Mouse (Mus musculus) layer of hippocampus, postnatal 10 days (tissue): Measurements from ENCODE around the gene Lfng. TPM values are rescaled to one million over a fixed set of nuclear protein-coding genes. Genes with fewer than 3 reads are reported as not detected.

Experiments used
- DNase-seq, 2 experiments: peaks; one replicate each; pipeline ENCODE4 v3.0.0; 2021; ENCODE audit warnings: low spot score in 2 of 2
- total RNA-seq, 2 experiments: library from RNA; stranded (reverse); gene quantifications; 2 replicates each; pipeline ENCODE4 v1.2.3; 2021

Gene Lfng
- total RNA-seq, 2 experiments from 2014 or later, result 29.3 to 38.8 TPM

GRCm38 (mm10) chr5:140661427-140661826 lies 54.3 kb downstream of the Lfng start:
- DNase-seq, result no peak

GRCm38 (mm10) chr5:140661875-140662643 lies 54.9 kb downstream of the Lfng start:
- DNase-seq, result no peak

DNA sequence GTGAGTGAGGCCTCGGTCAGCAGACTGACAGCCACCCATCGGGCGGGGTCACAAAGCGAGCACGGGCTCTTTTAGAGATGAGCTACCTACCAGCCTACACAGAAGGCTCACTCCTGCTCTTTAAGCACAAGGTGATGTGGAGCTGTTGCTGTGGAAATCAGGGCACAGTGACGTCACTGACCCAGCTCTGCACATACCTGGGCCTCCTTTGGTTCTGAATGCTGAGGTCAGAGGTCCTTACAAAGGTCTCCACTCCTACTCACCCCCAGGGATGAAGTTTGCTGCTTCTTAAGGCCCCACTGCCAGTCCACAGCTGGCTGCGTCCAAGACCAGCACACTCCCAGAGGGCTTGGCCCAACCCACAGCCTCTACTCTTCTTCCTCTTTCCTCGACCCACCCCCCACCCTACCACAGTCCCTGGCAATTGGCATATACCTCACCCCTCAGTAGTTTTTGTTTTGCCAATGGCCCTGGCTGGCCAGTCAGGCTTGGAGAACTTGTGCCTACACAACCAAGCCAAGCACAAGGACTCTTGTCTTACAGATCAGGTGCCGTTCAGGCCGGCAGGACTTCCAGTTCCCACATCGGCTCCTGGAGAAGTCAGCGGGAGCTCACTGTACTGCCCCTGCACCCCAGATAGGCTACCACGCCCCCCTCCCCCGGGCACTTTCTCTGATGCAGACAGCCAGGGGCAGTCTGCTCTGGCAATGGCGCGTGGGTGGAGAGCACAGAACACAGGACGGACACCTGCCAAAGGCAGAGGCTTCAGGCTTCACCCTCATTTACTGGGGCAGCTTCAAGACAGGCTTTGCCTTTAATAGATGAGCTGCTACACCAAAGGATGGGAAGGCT lies 55.8 kb downstream of the Lfng start:
- peak; percentile 64 to 71 for DNase-seq

DNA sequence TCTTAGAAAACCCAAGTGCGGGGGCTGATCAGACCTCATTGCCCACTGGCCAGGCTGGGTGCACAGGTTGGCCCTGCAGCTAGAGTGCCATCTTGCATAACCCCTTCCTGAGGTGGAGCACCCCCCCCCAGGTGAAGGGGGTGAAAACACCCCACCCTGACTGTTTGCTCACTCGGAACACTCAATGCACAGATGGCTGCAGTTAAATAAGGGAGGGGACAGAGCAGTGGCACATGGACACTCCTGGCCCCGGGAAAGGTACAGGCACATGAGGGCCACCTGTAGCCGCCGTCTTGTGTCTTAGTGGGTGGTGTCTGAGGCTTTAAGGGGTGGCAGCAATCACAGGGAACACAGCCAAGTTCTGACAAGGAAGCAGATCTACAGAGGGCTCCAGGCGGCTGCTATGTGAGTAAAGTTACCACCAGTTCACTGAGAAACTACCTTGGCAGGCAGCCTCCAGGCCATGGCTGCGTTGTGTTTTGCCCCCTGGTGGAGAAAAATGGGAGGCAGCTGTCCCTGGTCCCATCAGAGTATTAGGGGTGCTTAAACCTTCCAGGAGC lies 56.6 kb downstream of the Lfng start:
- peak; percentile 72 to 80 for DNase-seq

Other genes starting within 250 kb of the Lfng start
- 10 to 100 TPM; 14.9 to 15.5 TPM for gene Snx8, start 218.1 kb upstream of the Lfng start, total RNA-seq
- 100 to 1,000 TPM; 126 to 128 TPM for gene Eif3b, start 188.0 kb upstream of the Lfng start, total RNA-seq
- not detected for gene Gm4869, start 161.7 kb upstream of the Lfng start, total RNA-seq
- 10 to 100 TPM; 17.8 to 21.3 TPM for gene Chst12, start 101.8 kb upstream of the Lfng start, total RNA-seq
- gene Grifin, start 42.2 kb upstream of the Lfng start, total RNA-seq, result not detected
- gene Ttyh3, start 41.7 kb downstream of the Lfng start, total RNA-seq, result 100 to 1,000 TPM; 371 to 388 TPM
- gene Iqce, start 95.1 kb downstream of the Lfng start, total RNA-seq, result 10 to 100 TPM; 53.7 to 54.5 TPM
- gene Brat1, start 97.7 kb downstream of the Lfng start, total RNA-seq, result 10 to 100 TPM; 27.6 to 28.5 TPM
- 10 to 100 TPM; 27.1 to 28.8 TPM for gene Amz1, start 116.8 kb downstream of the Lfng start, total RNA-seq
- gene Gna12, start 223.1 kb downstream of the Lfng start, total RNA-seq, result 10 to 100 TPM; 84.6 to 85.9 TPM